Mouse (Mus musculus): ENCODE results near the gene Pbrm1.

Pbrm1 gene

DNA sequence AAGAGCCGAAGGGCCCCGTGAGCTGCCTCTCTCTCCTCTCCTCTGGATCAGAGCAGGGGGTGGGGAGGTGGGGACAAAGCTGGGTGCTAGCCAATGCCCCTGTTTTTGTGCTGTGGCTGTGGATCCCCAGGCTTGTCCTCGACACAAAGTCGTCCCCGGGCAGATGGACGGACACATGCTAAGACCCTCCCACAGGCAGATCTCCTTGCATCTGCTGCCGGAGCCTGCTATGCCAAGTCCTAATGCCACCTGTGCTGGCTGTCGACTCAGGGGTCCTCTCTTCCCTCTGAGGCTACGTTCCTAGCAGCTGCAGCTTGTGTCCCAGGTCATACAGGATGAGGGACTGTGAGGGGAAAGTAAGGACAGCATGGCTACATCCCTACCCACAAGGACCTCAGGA lies 147.9 kb downstream of the Pbrm1 start:
- DNase-seq (ENCODE audit: low spot score in 2 of 2): no peak

DNA sequence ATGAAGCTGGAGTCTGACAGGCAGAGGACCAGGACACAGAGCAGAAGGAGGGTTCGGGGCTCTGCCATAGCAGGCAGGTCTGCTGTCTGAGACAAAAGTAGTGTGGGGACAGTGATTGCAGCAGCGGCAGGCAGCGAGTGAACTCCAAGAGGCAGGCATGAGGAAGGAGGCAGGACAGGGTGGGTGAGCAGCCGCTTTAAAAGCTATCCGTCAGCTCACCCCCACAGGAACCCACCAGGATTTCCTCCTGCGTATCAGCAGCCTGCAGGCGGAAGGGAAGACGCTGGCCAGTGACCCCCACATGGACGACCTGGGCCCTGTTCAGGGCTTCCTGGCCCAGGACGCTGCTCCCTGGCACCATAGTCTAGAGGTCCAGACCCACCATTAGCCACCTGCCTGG lies 149.5 kb downstream of the Pbrm1 start, which contains the start of gene Stab1:
Stab1 (minus strand) TSS at position 217 of the 400 bp plus-strand sequence.
- no peak for DNase-seq (ENCODE audit: low spot score in 2 of 2)

DNA sequence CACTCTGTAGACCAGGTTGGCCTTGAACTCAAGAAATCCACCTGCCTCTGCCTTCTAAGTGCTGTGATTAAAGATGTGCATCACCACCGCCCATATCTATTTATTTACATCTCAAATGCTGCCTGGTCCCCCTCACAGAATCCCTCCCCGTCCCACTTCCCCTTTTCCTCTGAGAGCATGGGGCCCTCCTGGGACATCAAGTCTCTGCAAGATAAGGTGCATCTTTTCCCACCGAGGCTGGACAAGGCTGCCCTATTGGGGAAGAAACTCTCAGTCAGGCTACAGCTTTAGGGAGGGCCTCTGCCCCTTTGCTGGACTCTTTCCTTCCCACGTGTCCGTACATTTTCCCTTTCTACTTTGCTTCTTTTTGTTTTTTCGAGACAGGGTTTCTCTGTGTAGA lies 150.6 kb downstream of the Pbrm1 start:
- DNase-seq (ENCODE audit: low spot score in 2 of 2): no peak

DNA sequence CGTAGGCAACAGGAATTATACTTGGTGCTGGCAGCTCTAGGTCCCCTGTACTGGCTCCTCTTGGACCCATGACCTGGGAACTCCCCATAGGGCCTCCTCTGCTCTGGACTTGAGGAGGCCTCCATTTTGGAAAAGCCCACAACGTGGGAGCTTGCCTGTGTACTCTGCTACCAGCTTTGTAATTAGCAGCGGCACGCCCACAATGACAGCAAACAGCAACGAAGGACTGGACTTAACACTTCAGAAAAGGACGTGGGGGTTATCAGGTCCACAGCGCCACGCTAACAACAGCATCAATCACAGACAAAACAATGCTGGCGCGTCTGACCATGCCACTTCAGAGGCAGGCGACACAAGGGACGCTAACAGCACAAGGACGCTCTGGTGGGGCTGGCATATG lies 152.0 kb downstream of the Pbrm1 start:
- DNase-seq (ENCODE audit: low spot score in 2 of 2): no peak
